Mouse (Mus musculus): ENCODE data around the gene Gna14. TPM values are rescaled to one million over a fixed set of nuclear protein-coding genes. Genes with fewer than 3 reads are reported as not detected.

Gene Gna14
- polyA plus RNA-seq, 1 experiment from 2014 or later, result 23.8 TPM

DNA sequence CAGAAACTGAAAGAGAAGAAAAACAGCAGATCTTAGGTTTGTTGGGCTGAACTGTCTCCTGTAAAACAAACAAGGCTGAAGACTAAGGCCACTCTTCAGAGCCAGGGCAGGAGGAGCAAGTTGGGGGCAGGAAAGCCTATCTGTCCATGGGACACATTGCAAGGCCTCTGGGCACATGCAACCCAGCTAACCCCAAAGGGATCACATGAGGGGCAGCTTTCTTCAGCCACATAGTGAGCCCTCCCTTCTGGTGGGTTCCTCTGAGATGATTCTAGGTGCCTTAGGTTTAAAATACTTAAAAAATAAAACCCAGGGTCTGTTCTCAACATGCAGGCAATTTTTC lies 158.4 kb downstream of the Gna14 start:
- Histone ChIP-seq H3K9me3 (ENCODE audit: control insufficient read depth, low read length) (no peaks in the 10 kb centered on the region), H3K9ac (ENCODE audit: low read length) (no peak overlapping the region), H3K4me3 (ENCODE audit: low read depth, low read length) (no peak overlapping the region), H3K4me1 (replicated peaks; ENCODE audit: control insufficient read depth, insufficient read depth, low read length) (peaks cover 10% of the 10 kb centered on the region), H3K4me2 (ENCODE audit: low read length) (no peak overlapping the region), H3K27me3 (replicated peaks; ENCODE audit: control insufficient read depth, insufficient read depth, low read length) (no peaks in the 10 kb centered on the region), H3K27ac (ENCODE audit: low read depth) (no peak overlapping the region), H3K36me3 (ENCODE audit: control insufficient read depth, insufficient read depth, low read length) (no peaks in the 10 kb centered on the region)
- DNase-seq (ENCODE audit: low spot score), result no peak
- ATAC-seq (replicated peaks; ENCODE audit: low FRiP score, low TSS enrichment, low read depth), result no peak

GRCm38 (mm10) chr19:16597216-16597615 lies 161.7 kb downstream of the Gna14 start:
- no peaks in the 10 kb centered on the region for H3K9me3 ChIP-seq (ENCODE audit: control insufficient read depth, low read length)
- H3K4me2 ChIP-seq (ENCODE audit: low read length), result no peak overlapping the region
- no peaks in the 10 kb centered on the region for H3K36me3 ChIP-seq (ENCODE audit: control insufficient read depth, insufficient read depth, low read length)
- no peak overlapping the region for H3K4me3 ChIP-seq (ENCODE audit: low read depth, low read length)
- peaks cover 13% of the 10 kb centered on the region for H3K4me1 ChIP-seq (replicated peaks; ENCODE audit: control insufficient read depth, insufficient read depth, low read length)
- no peak overlapping the region for H3K9ac ChIP-seq (ENCODE audit: low read length)
- H3K27ac ChIP-seq (ENCODE audit: low read depth), result no peak overlapping the region
- DNase-seq (ENCODE audit: low spot score) (peak; percentile 50), ATAC-seq (replicated peaks; ENCODE audit: low FRiP score, low TSS enrichment, low read depth) (no peak)
- 62% methylated on average over 6 of the region's 6 CpGs for WGBS
- H3K27me3 ChIP-seq (replicated peaks; ENCODE audit: control insufficient read depth, insufficient read depth, low read length), result no peaks in the 10 kb centered on the region

- no peaks in the 10 kb centered on the region for H3K9me3 ChIP-seq (ENCODE audit: control insufficient read depth, low read length)
- ATAC-seq (replicated peaks; ENCODE audit: low FRiP score, low TSS enrichment, low read depth), result peak; percentile 76
- H3K4me2 ChIP-seq (ENCODE audit: low read length), result peak overlapping the region; percentile 5; the same call in 1 of the 2 replicates
- H3K27ac ChIP-seq (ENCODE audit: low read depth), result peak overlapping the region; percentile 38; the same call in 1 of the 2 replicates
- no peak overlapping the region for H3K4me3 ChIP-seq (ENCODE audit: low read depth, low read length)
- H3K9ac ChIP-seq (ENCODE audit: low read length), result no peak overlapping the region
- no peaks in the 10 kb centered on the region for H3K36me3 ChIP-seq (ENCODE audit: control insufficient read depth, insufficient read depth, low read length)
- no peaks in the 10 kb centered on the region for H3K27me3 ChIP-seq (replicated peaks; ENCODE audit: control insufficient read depth, insufficient read depth, low read length)
- WGBS, result 20% methylated on average over 11 of the region's 11 CpGs
- H3K4me1 ChIP-seq (replicated peaks; ENCODE audit: control insufficient read depth, insufficient read depth, low read length), result peaks cover 13% of the 10 kb centered on the region
- no peak for DNase-seq (ENCODE audit: low spot score)
Observed at GRCm38 (mm10) chr19:16598653-16599297, 163.2 kb downstream of the Gna14 start.

DNA sequence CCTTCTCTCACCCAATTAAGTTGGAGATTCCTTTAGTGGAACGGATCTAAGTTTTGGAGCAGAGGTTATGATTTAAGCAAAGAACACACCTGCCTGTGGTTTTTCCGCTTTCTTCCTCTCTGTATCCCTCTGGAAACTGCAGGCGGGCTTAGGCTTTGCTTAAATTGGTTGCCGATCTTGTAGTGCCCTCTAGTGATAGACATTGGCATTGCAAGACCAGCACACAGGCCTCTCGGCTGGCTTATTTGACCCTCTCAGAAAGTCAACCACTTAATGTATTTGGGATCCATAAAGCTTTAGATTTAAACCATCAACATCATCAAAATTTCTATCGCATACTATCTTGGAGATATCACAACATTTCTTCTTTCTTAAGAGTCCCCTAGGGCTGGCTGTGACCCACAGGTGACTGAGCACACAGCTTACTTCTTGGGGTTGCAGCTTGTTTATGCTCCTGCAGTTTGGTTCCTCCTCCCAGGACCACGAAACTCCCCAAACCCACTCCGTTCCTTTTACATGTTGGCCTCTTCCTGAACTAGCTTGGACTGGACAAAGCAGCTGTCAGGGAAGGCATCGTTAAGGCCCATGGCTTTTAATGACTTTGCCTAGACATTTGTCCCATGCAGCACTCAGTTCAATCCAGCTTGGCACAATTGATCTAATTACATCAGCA lies 163.9 kb downstream of the Gna14 start:
- peak; percentile 63 for ATAC-seq (replicated peaks; ENCODE audit: low FRiP score, low TSS enrichment, low read depth)
- Histone ChIP-seq H3K4me3 (ENCODE audit: low read depth, low read length) (no peak overlapping the region), H3K36me3 (ENCODE audit: control insufficient read depth, insufficient read depth, low read length) (no peaks in the 10 kb centered on the region), H3K4me2 (ENCODE audit: low read length) (peak overlapping the region; percentile 5; the same call in 1 of the 2 replicates), H3K27ac (ENCODE audit: low read depth) (peak overlapping the region; percentile 38; the same call in 1 of the 2 replicates), H3K27me3 (replicated peaks; ENCODE audit: control insufficient read depth, insufficient read depth, low read length) (no peaks in the 10 kb centered on the region), H3K9me3 (ENCODE audit: control insufficient read depth, low read length) (no peaks in the 10 kb centered on the region), H3K4me1 (replicated peaks; ENCODE audit: control insufficient read depth, insufficient read depth, low read length) (peaks cover 13% of the 10 kb centered on the region), H3K9ac (ENCODE audit: low read length) (no peak overlapping the region)
- 17% methylated on average over 9 of the region's 9 CpGs for WGBS
- peak; percentile 86 for DNase-seq (ENCODE audit: low spot score)

DNA sequence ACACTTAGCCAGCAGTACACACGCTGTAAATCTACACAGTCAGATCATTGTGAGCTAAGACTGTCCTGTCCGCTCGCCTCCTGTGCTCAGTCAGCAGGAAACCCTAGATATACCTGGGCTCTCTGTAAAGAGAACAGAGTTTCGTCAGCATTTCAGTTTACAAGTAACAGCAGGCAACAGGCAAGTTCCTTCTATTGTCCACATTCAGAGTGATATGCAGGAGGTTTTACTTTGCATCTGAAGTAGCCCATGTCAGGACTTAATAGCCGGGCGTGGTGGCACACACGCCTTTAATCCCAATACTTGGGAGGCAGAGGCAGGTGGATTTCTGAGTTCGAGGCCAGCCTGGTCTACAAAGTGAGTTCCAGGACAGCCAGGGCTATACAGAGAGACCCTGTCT lies 166.5 kb downstream of the Gna14 start:
- Histone ChIP-seq H3K36me3 (ENCODE audit: control insufficient read depth, insufficient read depth, low read length) (no peaks in the 10 kb centered on the region), H3K27me3 (replicated peaks; ENCODE audit: control insufficient read depth, insufficient read depth, low read length) (no peaks in the 10 kb centered on the region), H3K4me3 (ENCODE audit: low read depth, low read length) (no peak overlapping the region), H3K9me3 (ENCODE audit: control insufficient read depth, low read length) (no peaks in the 10 kb centered on the region), H3K4me2 (ENCODE audit: low read length) (no peak overlapping the region), H3K27ac (ENCODE audit: low read depth) (no peak overlapping the region), H3K4me1 (replicated peaks; ENCODE audit: control insufficient read depth, insufficient read depth, low read length) (peaks cover 13% of the 10 kb centered on the region), H3K9ac (ENCODE audit: low read length) (no peak overlapping the region)
- ATAC-seq (replicated peaks; ENCODE audit: low FRiP score, low TSS enrichment, low read depth) (no peak), DNase-seq (ENCODE audit: low spot score) (no peak)
- 83% methylated on average over 8 of the region's 8 CpGs for WGBS

- no peak overlapping the region for H3K4me3 ChIP-seq (ENCODE audit: low read depth, low read length)
- no peaks in the 10 kb centered on the region for H3K27me3 ChIP-seq (replicated peaks; ENCODE audit: control insufficient read depth, insufficient read depth, low read length)
- no peak overlapping the region for H3K4me2 ChIP-seq (ENCODE audit: low read length)
- peaks cover 13% of the 10 kb centered on the region for H3K36me3 ChIP-seq (ENCODE audit: control insufficient read depth, insufficient read depth, low read length)
- H3K9me3 ChIP-seq (ENCODE audit: control insufficient read depth, low read length), result no peaks in the 10 kb centered on the region
- no peak overlapping the region for H3K27ac ChIP-seq (ENCODE audit: low read depth)
- WGBS, result 84% methylated on average over 6 of the region's 6 CpGs
- DNase-seq (ENCODE audit: low spot score) (no peak), ATAC-seq (replicated peaks; ENCODE audit: low FRiP score, low TSS enrichment, low read depth) (no peak)
- no peak overlapping the region for H3K9ac ChIP-seq (ENCODE audit: low read length)
- no peaks in the 10 kb centered on the region for H3K4me1 ChIP-seq (replicated peaks; ENCODE audit: control insufficient read depth, insufficient read depth, low read length)
Observed at GRCm38 (mm10) chr19:16607634-16608033, 172.1 kb downstream of the Gna14 start.

DNA sequence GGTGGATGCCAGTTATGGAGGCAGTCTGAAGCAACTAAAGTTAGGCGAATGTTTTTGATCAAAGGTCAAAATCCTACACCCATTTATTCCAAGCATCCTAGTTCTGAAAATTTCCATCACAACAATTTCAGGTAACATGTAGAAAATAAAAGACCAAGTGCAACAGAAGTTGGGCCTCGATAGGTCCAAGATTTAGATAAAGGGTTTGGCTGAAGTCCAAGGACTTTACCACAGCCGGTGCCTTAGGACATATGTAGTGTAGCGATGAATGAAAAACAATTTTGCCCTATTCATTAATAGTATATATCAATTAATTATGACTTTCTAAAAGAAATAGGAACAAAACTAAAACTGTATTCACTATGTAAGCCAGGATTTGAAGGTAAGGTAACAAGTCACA lies 187.6 kb downstream of the Gna14 start:
- Histone ChIP-seq H3K4me2 (ENCODE audit: low read length) (no peak overlapping the region), H3K4me3 (ENCODE audit: low read depth, low read length) (no peak overlapping the region), H3K27me3 (replicated peaks; ENCODE audit: control insufficient read depth, insufficient read depth, low read length) (no peaks in the 10 kb centered on the region), H3K36me3 (ENCODE audit: control insufficient read depth, insufficient read depth, low read length) (no peaks in the 10 kb centered on the region), H3K9ac (ENCODE audit: low read length) (no peak overlapping the region), H3K4me1 (replicated peaks; ENCODE audit: control insufficient read depth, insufficient read depth, low read length) (no peaks in the 10 kb centered on the region), H3K9me3 (ENCODE audit: control insufficient read depth, low read length) (no peaks in the 10 kb centered on the region), H3K27ac (ENCODE audit: low read depth) (no peak overlapping the region)
- ATAC-seq (replicated peaks; ENCODE audit: low FRiP score, low TSS enrichment, low read depth) (no peak), DNase-seq (ENCODE audit: low spot score) (no peak)
- WGBS, result 86% methylated on average over 4 of the region's 4 CpGs

GRCm38 (mm10) chr19:16624994-16625393 lies 189.4 kb downstream of the Gna14 start:
- Histone ChIP-seq H3K4me3 (ENCODE audit: low read depth, low read length) (no peak overlapping the region), H3K27ac (ENCODE audit: low read depth) (no peak overlapping the region), H3K9me3 (ENCODE audit: control insufficient read depth, low read length) (no peaks in the 10 kb centered on the region), H3K27me3 (replicated peaks; ENCODE audit: control insufficient read depth, insufficient read depth, low read length) (no peaks in the 10 kb centered on the region), H3K9ac (ENCODE audit: low read length) (no peak overlapping the region), H3K36me3 (ENCODE audit: control insufficient read depth, insufficient read depth, low read length) (no peaks in the 10 kb centered on the region), H3K4me2 (ENCODE audit: low read length) (no peak overlapping the region), H3K4me1 (replicated peaks; ENCODE audit: control insufficient read depth, insufficient read depth, low read length) (no peaks in the 10 kb centered on the region)
- ATAC-seq (replicated peaks; ENCODE audit: low FRiP score, low TSS enrichment, low read depth) (no peak), DNase-seq (ENCODE audit: low spot score) (no peak)

Measured in intestine, embryonic 14.5 days (tissue).